Mouse (Mus musculus) right cerebral cortex, postnatal 4 days (tissue): ENCODE results near the gene Arfgap1.

Experiments used
- DNase-seq: peaks from one replicate; pipeline ENCODE4 v3.0.0-alpha.2; 2022

Gene Arfgap1

DNA sequence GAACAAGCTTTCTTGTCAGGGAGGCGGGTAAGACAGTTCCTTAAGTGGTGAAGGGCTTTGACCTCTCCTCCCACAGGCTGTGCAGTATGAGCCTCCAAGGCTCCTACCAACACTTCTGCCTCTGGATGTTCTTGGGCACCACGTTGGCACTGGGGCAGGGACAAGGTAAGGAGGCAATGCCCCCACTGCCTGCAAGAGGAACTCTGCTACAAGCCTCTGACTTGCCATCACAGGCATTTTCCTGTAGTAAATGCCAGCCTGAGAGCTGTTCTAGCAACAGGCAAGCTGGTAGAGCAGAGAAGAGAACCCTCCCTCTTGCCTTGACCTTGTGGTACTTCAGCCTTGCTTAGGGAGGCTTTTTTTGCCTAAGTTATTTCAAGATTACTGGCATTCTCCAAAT is 19.4 kb downstream of the Arfgap1 start, which contains the start of gene Col20a1:
Gene Col20a1 (plus strand): TSS at position 87 of the 400 bp plus-strand sequence.
- DNase-seq = no peak

DNA sequence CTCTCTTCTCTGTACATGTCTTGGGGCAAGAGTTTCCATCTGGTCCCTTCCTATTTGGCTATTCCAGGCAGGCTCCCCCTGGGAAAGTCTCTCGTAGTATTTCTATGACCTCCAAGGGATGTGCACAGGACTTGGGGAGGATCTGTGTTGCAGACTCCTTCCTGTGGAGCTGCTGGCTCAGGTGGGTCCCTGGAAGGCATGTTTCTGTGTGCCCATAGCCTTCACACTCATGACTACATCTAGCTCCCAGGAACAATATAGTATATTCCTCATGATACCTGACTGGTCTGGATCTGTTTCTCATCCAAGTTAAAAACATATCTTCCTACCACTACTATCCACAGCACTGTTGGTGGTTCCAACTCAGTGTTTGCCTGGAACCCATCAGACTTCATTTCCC is 20.0 kb downstream of the Arfgap1 start:
- no peak for DNase-seq

DNA sequence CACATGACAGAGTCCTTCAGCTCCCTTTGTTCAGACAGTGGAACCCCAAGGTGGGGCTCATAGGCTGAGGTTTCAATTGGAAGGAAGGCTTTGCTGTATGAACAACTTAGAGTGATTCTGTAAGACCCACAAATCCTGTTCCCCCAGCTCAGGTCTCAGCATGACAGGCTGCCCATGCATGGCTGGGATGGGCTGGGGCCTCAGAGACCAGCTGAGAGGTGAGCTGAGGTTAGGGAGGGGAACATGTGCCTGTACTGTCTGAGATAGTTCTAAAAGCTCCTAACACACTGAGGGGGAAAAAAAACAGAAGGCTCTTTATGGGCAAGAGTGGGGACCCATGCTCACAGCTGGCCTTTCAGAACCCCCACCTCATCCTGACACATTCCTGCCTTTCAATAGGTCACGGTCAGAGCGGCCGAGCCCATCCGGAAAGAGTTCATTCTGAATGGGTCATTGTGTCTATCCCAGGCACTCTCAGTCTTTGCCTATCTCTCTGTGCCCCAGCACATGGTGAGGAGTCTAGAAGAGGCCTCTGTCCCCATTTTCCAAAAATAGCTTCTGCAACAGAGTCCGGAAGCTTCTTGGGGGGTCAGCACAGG is 20.5 kb downstream of the Arfgap1 start:
- DNase-seq = no peak

DNA sequence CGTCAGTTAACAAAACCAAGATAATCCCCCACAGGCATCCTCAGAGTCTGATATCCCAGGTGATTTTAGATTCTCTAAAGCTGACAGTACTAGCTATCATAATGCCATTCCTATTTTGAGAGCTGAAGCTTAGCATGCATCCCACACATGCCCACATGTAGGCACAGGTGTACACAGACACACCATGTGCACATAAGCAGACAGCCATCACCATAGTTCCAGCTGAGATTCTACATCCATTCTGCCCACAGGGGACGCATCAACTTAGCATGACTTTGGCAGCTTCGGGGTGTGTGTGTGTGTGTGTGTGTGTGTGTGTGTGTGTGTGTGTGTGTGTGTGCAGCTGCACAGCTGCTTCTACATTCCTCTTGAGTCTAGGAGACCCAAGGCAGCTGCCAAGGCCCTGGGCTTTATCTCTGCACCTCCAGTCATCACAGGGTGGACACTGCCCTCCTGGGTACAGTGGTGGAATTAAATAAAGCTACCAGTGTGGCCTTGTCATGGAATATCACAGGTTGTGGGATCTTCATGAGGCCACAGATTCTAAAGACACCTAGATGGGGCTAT is 21.4 kb downstream of the Arfgap1 start:
- DNase-seq = no peak

DNA sequence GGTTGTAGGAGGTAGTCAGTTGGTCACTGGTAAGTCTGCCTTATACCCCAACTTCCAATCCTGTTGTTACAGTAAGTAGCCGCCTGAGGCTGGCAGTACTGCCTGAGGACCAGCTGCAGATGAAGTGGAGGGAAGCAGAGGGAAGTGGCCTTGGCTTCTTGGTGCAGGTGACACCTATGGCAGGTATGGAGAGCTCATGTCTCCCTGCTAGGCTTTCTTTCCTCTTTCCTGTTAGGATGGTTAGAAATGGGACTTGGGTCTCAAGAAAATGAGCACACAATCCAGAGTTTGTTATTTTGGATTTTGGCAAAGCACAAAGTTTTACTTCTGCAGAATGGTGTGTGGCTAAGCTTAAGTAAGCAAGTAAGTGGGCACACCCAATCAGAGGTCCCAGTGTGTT is 21.9 kb downstream of the Arfgap1 start:
- no peak for DNase-seq

DNA sequence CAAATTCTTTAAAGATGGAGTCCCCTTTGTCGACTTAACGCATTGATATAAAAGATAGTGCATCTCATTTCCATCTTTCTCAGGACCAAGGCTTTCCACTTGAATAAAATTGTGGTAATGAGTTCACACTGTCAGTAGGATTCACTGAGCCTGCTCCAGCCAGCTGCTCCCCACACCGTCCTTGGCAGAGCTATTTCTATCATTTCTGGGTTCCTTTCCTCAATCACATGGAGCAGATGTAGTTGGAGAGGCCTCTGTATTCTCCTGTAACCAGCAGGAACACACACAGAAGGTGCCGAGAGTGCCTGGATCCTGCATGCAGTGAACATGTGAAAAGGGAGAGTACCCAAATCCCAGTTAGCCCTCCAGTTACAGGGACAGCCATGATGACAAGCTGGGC is 23.3 kb downstream of the Arfgap1 start:
- DNase-seq = no peak

DNA sequence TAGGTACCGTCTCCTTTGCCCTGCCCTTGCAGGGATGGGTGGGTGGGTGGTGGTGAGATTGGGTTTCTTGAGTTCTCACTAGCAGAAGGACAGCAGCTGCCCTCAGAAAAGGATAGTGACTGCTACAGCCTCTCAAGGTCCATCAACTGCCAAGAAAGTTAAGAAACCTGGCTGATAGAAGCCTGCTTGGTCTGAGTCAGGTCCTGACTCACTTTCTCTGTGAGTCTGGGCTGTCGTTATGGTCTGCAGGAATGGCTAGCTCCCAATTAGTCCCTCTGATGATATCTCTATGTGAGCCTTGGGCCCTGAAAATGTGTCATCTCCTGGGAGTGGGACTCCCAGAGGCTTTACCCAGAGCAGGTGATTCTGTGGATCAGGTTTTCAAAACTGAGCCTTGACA is 27.3 kb downstream of the Arfgap1 start:
- no peak for DNase-seq

DNA sequence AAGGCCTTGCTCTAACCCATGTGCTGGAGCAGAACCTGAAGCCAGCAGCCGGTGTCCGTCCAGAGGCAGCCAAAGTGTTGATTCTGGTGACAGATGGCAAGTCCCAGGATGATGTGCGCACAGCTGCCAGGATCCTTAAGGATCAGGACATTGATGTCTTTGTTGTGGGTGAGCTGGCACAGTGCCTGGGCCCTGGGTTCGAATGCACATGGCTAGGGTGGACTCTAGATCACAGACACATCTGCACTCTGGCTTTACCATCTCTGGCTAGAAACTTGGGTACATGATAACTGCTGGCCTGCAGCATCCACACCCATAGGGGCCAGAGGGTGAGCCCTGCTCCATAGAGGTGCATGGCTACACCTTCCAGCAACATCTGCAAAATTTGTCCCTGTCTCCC is 28.4 kb downstream of the Arfgap1 start:
- no peak for DNase-seq

DNA sequence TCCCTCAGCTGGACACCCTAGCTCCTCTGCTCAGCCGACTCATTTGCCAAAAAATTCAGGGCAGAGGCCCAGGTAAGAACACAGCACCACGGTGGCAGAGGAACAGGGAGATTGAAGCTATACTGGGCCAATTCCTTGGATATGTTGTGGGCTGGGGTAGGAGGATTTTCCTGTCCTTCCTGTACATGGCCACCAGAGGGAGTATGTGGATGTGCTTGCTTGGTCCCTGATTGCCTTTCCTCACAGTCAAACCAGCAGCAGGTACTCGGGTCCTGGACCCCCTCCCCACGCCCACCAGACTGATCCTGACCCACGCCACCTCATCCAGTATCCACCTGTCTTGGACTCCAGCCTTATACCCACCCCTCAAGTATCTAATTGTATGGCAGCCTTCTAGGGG is 29.4 kb downstream of the Arfgap1 start:
- peak; percentile 26 for DNase-seq

DNA sequence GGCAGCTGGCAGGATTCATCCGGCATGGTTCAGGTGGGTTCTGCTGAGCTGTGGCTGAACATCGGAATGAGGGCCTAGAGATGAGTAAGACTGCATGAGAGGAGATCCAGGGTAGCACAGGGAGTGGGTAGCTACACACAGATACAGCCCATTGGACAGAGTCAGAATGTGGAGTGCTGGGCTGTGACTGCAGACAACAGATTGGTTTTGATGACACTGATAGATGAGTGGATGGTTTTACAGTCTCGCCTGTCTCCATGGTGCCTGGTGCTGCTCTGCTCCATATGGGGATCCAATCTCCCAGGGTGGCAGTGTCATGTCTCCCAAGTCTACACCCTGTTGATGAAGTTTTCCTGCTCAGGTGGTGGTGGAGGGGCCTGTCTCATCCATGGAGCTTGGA is 29.9 kb downstream of the Arfgap1 start:
- DNase-seq = no peak

DNA sequence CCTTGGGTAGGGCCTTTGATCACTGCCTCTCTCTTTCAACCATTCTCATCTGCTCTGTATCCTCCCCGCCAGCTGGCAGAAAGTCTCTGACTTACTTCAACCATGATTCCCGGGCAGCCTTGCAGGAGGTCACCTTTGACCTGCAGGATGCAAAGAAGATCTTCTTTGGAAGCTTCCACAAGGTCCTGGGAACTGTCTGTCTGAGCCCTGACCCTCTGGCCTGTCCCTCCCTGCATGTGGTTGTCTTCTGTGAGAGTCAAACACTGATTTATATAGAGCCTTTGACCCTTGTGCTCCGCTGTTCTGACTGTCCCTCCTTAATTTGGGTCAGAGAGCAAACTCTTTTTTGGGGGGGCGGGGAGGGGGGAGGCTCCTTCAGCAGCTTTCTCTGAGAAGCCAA is 40.0 kb downstream of the Arfgap1 start:
- DNase-seq = no peak

DNA sequence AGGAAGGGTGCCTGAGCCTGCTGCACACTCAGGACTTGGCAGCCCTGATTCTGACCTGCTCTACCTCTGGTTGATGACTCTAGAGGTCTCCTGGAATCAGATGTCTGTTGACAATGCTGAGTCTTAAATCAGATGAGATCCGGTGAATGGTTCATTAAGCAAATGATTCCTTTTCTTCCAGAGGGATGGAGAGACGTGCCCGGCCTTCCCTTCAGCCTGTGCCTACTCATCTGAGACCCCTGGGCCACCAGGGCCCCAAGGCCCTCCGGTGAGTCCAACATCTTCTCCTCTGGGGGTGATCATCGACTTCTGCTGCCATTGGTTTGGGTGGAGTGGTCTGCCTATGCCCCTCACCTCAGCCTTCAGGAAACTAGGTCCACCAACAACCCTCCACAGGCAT is 41.3 kb downstream of the Arfgap1 start:
- DNase-seq = no peak

DNA sequence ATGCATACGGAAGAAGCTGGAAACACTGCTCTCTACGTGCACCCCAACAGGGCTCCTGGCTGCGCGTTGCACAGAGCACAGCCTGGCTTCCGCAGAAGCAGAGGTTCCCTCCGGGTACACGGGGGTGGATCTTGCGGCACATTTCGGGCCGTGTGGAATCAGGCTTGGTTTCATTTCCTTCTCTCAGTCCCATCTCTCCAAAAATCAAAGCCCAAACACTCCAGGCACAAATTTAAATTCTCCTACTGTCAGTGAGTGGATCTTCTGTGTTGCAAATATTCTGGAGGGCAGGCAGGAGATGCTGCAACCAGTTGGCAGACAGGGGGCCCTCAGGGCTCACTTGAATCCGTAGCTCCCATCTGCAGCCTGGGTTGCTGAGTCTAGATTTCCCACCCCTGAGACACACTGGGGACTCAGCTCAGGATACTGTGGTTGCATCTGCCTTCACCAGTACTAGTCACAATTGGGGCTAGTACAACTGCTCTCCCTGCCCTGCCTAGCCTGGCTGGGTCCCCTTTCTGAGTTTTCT is 64.4 kb downstream of the Arfgap1 start:
- DNase-seq = no peak
